Mouse (Mus musculus) left cerebral cortex, postnatal 14 days (tissue): ENCODE data around the gene Gm6993. TPM values are rescaled to one million over a fixed set of nuclear protein-coding genes. Genes with fewer than 3 reads are reported as not detected.
A peak's percentile ranks its signal among the peaks of the same experiment; 100 is the strongest.

ENCODE experiments used
- DNase-seq, 2 experiments: peaks; one replicate each; pipeline ENCODE4 v3.0.0; 2021 to 2022; ENCODE audit warnings: low spot score in 2 of 2, mixed read lengths in 1 of 2
- intact Hi-C: fragments of 180-260 bp; cut with DNase I; formaldehyde crosslinking; loops from one replicate; pipeline ENCODE4 v1.15.1; 2025
- total RNA-seq, 2 experiments: library from RNA; stranded (reverse); gene quantifications; 2 replicates each; pipeline ENCODE4 v1.2.3; 2021

The Gm6993 gene
- total RNA-seq, 2 experiments from 2014 or later: not detected

GRCm38 (mm10) chr12:31236861-31237595, 3.5 kb upstream of the Gm6993 start:
- DNase-seq: peak; percentile 11 to 47
- intact Hi-C loops: no loop called here

GRCm38 (mm10) chr12:31239031-31239583, 1.5 kb upstream of the Gm6993 start:
- DNase-seq: no peak
- intact Hi-C loops: no loop called here

- no peak for DNase-seq
- intact Hi-C loops: no loop called here
Observed at GRCm38 (mm10) chr12:31239798-31240197, 772 bp upstream of the Gm6993 start.

- no peak for DNase-seq
- intact Hi-C loops: no loop called here
Observed at GRCm38 (mm10) chr12:31241595-31242342, 1.2 kb downstream of the Gm6993 start.

GRCm38 (mm10) chr12:31244001-31244400, 3.4 kb downstream of the Gm6993 start:
- DNase-seq: no peak
- intact Hi-C loops: no loop called here

- intact Hi-C loops: no loop called here
Observed at GRCm38 (mm10) chr12:31244691-31245090, 4.1 kb downstream of the Gm6993 start.

GRCm38 (mm10) chr12:31246153-31246552, 5.6 kb downstream of the Gm6993 start:
- intact Hi-C loops: no loop called here
- no peak for DNase-seq

More at GRCm38 (mm10) chr12:31244691-31245090, 4.1 kb downstream of the Gm6993 start:
- no peak for DNase-seq

- no peak for DNase-seq
- intact Hi-C loops: no loop called here
Observed at GRCm38 (mm10) chr12:31246615-31247014, 6.0 kb downstream of the Gm6993 start.

GRCm38 (mm10) chr12:31248165-31248564, 7.6 kb downstream of the Gm6993 start:
- DNase-seq: no peak
- intact Hi-C loops: no loop called here

- intact Hi-C loops: no loop called here
- no peak for DNase-seq
Observed at GRCm38 (mm10) chr12:31248681-31249080, 8.1 kb downstream of the Gm6993 start.

- intact Hi-C loops: no loop called here
- DNase-seq: no peak
Observed at GRCm38 (mm10) chr12:31252259-31252658, 11.7 kb downstream of the Gm6993 start.

- intact Hi-C loops: no loop called here
- DNase-seq: no peak
Observed at GRCm38 (mm10) chr12:31254978-31255377, 14.4 kb downstream of the Gm6993 start.

- intact Hi-C loops: no loop called here
- no peak for DNase-seq
Observed at GRCm38 (mm10) chr12:31256121-31256903, 15.7 kb downstream of the Gm6993 start.

GRCm38 (mm10) chr12:31261882-31262281, 21.3 kb downstream of the Gm6993 start:
- intact Hi-C loops: no loop called here
- DNase-seq: no peak

GRCm38 (mm10) chr12:31263921-31264320, 23.4 kb downstream of the Gm6993 start:
- DNase-seq: no peak
- intact Hi-C loops: no loop called here

- peak in 1 of 2 experiments; percentile 25 for DNase-seq
- intact Hi-C loops: loop anchor here (5.0 kb wide), 1 partner anchor 98 kb away; no protein-coding TSS in a partner anchor
Observed at GRCm38 (mm10) chr12:31265005-31265721, 24.6 kb downstream of the Gm6993 start, which contains the start of gene Lamb1. Lamb1 (plus strand) TSS chr12:31265234.

- intact Hi-C loops: loop anchor here (5.0 kb wide), 1 partner anchor 99 kb away; no protein-coding TSS in a partner anchor
- peak in 1 of 2 experiments; percentile 11 for DNase-seq
Observed at GRCm38 (mm10) chr12:31265722-31266431, 25.3 kb downstream of the Gm6993 start.

- no peak for DNase-seq
- intact Hi-C loops: loop anchor here (5.0 kb wide), 1 partner anchor 99 kb away; no protein-coding TSS in a partner anchor
Observed at GRCm38 (mm10) chr12:31266686-31267085, 26.1 kb downstream of the Gm6993 start.
